Mouse (Mus musculus): ENCODE measurements around the gene Ldlr. TPM values are rescaled to one million over a fixed set of nuclear protein-coding genes. Genes with fewer than 3 reads are reported as not detected.
"Not testable (repeated sequence)": the region's sequence is repeated elsewhere in the genome, so short reads cannot be mapped to it uniquely, and the experiment has no call there.

Gene Ldlr
- polyA plus RNA-seq, 1 experiment from 2014 or later, result 14.7 TPM

GRCm38 (mm10) chr9:21791861-21792260, 68.6 kb downstream of the Ldlr start:
- Histone ChIP-seq H3K27ac (replicated peaks; ENCODE audit: low read depth, low read length) (no peak overlapping the region), H3K4me2 (ENCODE audit: low read depth, low read length) (no peak overlapping the region), H3K4me3 (ENCODE audit: low read depth, low read length) (no peak overlapping the region), H3K9ac (replicated peaks; ENCODE audit: low read length) (no peak overlapping the region), H3K4me1 (ENCODE audit: control insufficient read depth, insufficient read depth, low read length) (peaks cover 10% of the 10 kb centered on the region), H3K36me3 (replicated peaks; ENCODE audit: control insufficient read depth, insufficient read depth, low read depth, low read length) (peaks cover 12% of the 10 kb centered on the region), H3K27me3 (ENCODE audit: control insufficient read depth, insufficient read depth, low read length) (no peaks in the 10 kb centered on the region), H3K9me3 (replicated peaks; ENCODE audit: control insufficient read depth, low read length) (no peaks in the 10 kb centered on the region)
- DNase-seq (ENCODE audit: low spot score) (no peak), ATAC-seq (replicated peaks; ENCODE audit: insufficient number of reproducible peaks, low FRiP score, low TSS enrichment, low read depth) (no peak)
- WGBS, result 90% methylated on average over 8 of the region's 8 CpGs

- Histone ChIP-seq H3K36me3 (replicated peaks; ENCODE audit: control insufficient read depth, insufficient read depth, low read depth, low read length) (peaks cover 12% of the 10 kb centered on the region), H3K27me3 (ENCODE audit: control insufficient read depth, insufficient read depth, low read length) (no peaks in the 10 kb centered on the region), H3K4me1 (ENCODE audit: control insufficient read depth, insufficient read depth, low read length) (peaks cover 12% of the 10 kb centered on the region), H3K4me3 (ENCODE audit: low read depth, low read length) (no peak overlapping the region), H3K27ac (replicated peaks; ENCODE audit: low read depth, low read length) (no peak overlapping the region), H3K9me3 (replicated peaks; ENCODE audit: control insufficient read depth, low read length) (no peaks in the 10 kb centered on the region), H3K4me2 (ENCODE audit: low read depth, low read length) (no peak overlapping the region), H3K9ac (replicated peaks; ENCODE audit: low read length) (no peak overlapping the region)
- DNase-seq (ENCODE audit: low spot score) (no peak), ATAC-seq (replicated peaks; ENCODE audit: insufficient number of reproducible peaks, low FRiP score, low TSS enrichment, low read depth) (no peak)
- WGBS, result 88% methylated on average over 8 of the region's 8 CpGs
These were observed 69.4 kb downstream of the Ldlr start for GRCm38 (mm10) chr9:21792644-21793043.

- H3K4me2 ChIP-seq (ENCODE audit: low read depth, low read length); H3K27me3 ChIP-seq (ENCODE audit: control insufficient read depth, insufficient read depth, low read length); H3K4me3 ChIP-seq (ENCODE audit: low read depth, low read length); ATAC-seq (replicated peaks; ENCODE audit: insufficient number of reproducible peaks, low FRiP score, low TSS enrichment, low read depth); DNase-seq (ENCODE audit: low spot score); H3K9ac ChIP-seq (replicated peaks; ENCODE audit: low read length); H3K27ac ChIP-seq (replicated peaks; ENCODE audit: low read depth, low read length); H3K9me3 ChIP-seq (replicated peaks; ENCODE audit: control insufficient read depth, low read length): not testable (repeated sequence)
- 96% methylated on average over 6 of the region's 6 CpGs for WGBS
- Histone ChIP-seq H3K36me3 (replicated peaks; ENCODE audit: control insufficient read depth, insufficient read depth, low read depth, low read length) (peaks cover 12% of the 10 kb centered on the region), H3K4me1 (ENCODE audit: control insufficient read depth, insufficient read depth, low read length) (peaks cover 12% of the 10 kb centered on the region)
These were observed 70.2 kb downstream of the Ldlr start for GRCm38 (mm10) chr9:21793507-21793906.

- Histone ChIP-seq H3K27ac (replicated peaks; ENCODE audit: low read depth, low read length) (no peak overlapping the region), H3K4me3 (ENCODE audit: low read depth, low read length) (no peak overlapping the region), H3K36me3 (replicated peaks; ENCODE audit: control insufficient read depth, insufficient read depth, low read depth, low read length) (peaks cover 12% of the 10 kb centered on the region), H3K27me3 (ENCODE audit: control insufficient read depth, insufficient read depth, low read length) (no peaks in the 10 kb centered on the region), H3K4me2 (ENCODE audit: low read depth, low read length) (no peak overlapping the region), H3K9me3 (replicated peaks; ENCODE audit: control insufficient read depth, low read length) (no peaks in the 10 kb centered on the region), H3K4me1 (ENCODE audit: control insufficient read depth, insufficient read depth, low read length) (peaks cover 12% of the 10 kb centered on the region), H3K9ac (replicated peaks; ENCODE audit: low read length) (no peak overlapping the region)
- DNase-seq (ENCODE audit: low spot score) (no peak), ATAC-seq (replicated peaks; ENCODE audit: insufficient number of reproducible peaks, low FRiP score, low TSS enrichment, low read depth) (no peak)
- 93% methylated on average over 18 of the region's 18 CpGs for WGBS
These were observed 71.1 kb downstream of the Ldlr start for GRCm38 (mm10) chr9:21794344-21794834.

- no peak overlapping the region for H3K4me2 ChIP-seq (ENCODE audit: low read depth, low read length)
- no peak overlapping the region for H3K9ac ChIP-seq (replicated peaks; ENCODE audit: low read length)
- H3K27me3 ChIP-seq (ENCODE audit: control insufficient read depth, insufficient read depth, low read length), result no peaks in the 10 kb centered on the region
- no peak overlapping the region for H3K4me3 ChIP-seq (ENCODE audit: low read depth, low read length)
- no peak for ATAC-seq (replicated peaks; ENCODE audit: insufficient number of reproducible peaks, low FRiP score, low TSS enrichment, low read depth)
- WGBS, result 92% methylated on average over 25 of the region's 25 CpGs
- H3K27ac ChIP-seq (replicated peaks; ENCODE audit: low read depth, low read length), result no peak overlapping the region
- no peak for DNase-seq (ENCODE audit: low spot score)
- peaks cover 12% of the 10 kb centered on the region for H3K4me1 ChIP-seq (ENCODE audit: control insufficient read depth, insufficient read depth, low read length)
- H3K36me3 ChIP-seq (replicated peaks; ENCODE audit: control insufficient read depth, insufficient read depth, low read depth, low read length), result peaks cover 12% of the 10 kb centered on the region
- no peaks in the 10 kb centered on the region for H3K9me3 ChIP-seq (replicated peaks; ENCODE audit: control insufficient read depth, low read length)
These were observed 71.6 kb downstream of the Ldlr start for GRCm38 (mm10) chr9:21794925-21795324.

GRCm38 (mm10) chr9:21795579-21795978, 72.3 kb downstream of the Ldlr start:
- DNase-seq (ENCODE audit: low spot score), result no peak
- Histone ChIP-seq H3K36me3 (replicated peaks; ENCODE audit: control insufficient read depth, insufficient read depth, low read depth, low read length) (peaks cover 12% of the 10 kb centered on the region), H3K4me3 (ENCODE audit: low read depth, low read length) (peak overlapping the region; percentile 14; the same call in 1 of the 2 replicates), H3K27ac (replicated peaks; ENCODE audit: low read depth, low read length) (no peak overlapping the region; the same call in 1 of the 2 replicates), H3K27me3 (ENCODE audit: control insufficient read depth, insufficient read depth, low read length) (no peaks in the 10 kb centered on the region), H3K4me2 (ENCODE audit: low read depth, low read length) (peak overlapping the region; percentile 75; the same call in 1 of the 2 replicates), H3K4me1 (ENCODE audit: control insufficient read depth, insufficient read depth, low read length) (peaks cover 12% of the 10 kb centered on the region), H3K9ac (replicated peaks; ENCODE audit: low read length) (peak overlapping the region; percentile 39), H3K9me3 (replicated peaks; ENCODE audit: control insufficient read depth, low read length) (no peaks in the 10 kb centered on the region)
- WGBS, result 68% methylated on average over 5 of the region's 5 CpGs
- no peak for ATAC-seq (replicated peaks; ENCODE audit: insufficient number of reproducible peaks, low FRiP score, low TSS enrichment, low read depth)

- peak overlapping the region; percentile 75 for H3K4me2 ChIP-seq (ENCODE audit: low read depth, low read length)
- WGBS, result 30% methylated on average over 3 of the region's 3 CpGs
- DNase-seq (ENCODE audit: low spot score), result peak; percentile 30
- H3K9ac ChIP-seq (replicated peaks; ENCODE audit: low read length), result peak overlapping the region; percentile 39
- H3K4me1 ChIP-seq (ENCODE audit: control insufficient read depth, insufficient read depth, low read length), result peaks cover 12% of the 10 kb centered on the region
- H3K9me3 ChIP-seq (replicated peaks; ENCODE audit: control insufficient read depth, low read length), result no peaks in the 10 kb centered on the region
- no peaks in the 10 kb centered on the region for H3K27me3 ChIP-seq (ENCODE audit: control insufficient read depth, insufficient read depth, low read length)
- H3K36me3 ChIP-seq (replicated peaks; ENCODE audit: control insufficient read depth, insufficient read depth, low read depth, low read length), result peaks cover 12% of the 10 kb centered on the region
- no peak for ATAC-seq (replicated peaks; ENCODE audit: insufficient number of reproducible peaks, low FRiP score, low TSS enrichment, low read depth)
- peak overlapping the region; percentile 14; the same call in 1 of the 2 replicates for H3K4me3 ChIP-seq (ENCODE audit: low read depth, low read length)
- H3K27ac ChIP-seq (replicated peaks; ENCODE audit: low read depth, low read length), result peak overlapping the region; percentile 29
These were observed 73.0 kb downstream of the Ldlr start for GRCm38 (mm10) chr9:21796259-21796658.

GRCm38 (mm10) chr9:21796919-21797318, 73.6 kb downstream of the Ldlr start:
- Histone ChIP-seq H3K36me3 (replicated peaks; ENCODE audit: control insufficient read depth, insufficient read depth, low read depth, low read length) (peaks cover 12% of the 10 kb centered on the region), H3K9me3 (replicated peaks; ENCODE audit: control insufficient read depth, low read length) (no peaks in the 10 kb centered on the region), H3K27ac (replicated peaks; ENCODE audit: low read depth, low read length) (peak overlapping the region; percentile 62), H3K27me3 (ENCODE audit: control insufficient read depth, insufficient read depth, low read length) (no peaks in the 10 kb centered on the region), H3K4me2 (ENCODE audit: low read depth, low read length) (peak overlapping the region; percentile 75), H3K9ac (replicated peaks; ENCODE audit: low read length) (no peak overlapping the region; the same call in 1 of the 2 replicates), H3K4me1 (ENCODE audit: control insufficient read depth, insufficient read depth, low read length) (peaks cover 12% of the 10 kb centered on the region), H3K4me3 (ENCODE audit: low read depth, low read length) (peak overlapping the region; percentile 81)
- DNase-seq (ENCODE audit: low spot score) (no peak), ATAC-seq (replicated peaks; ENCODE audit: insufficient number of reproducible peaks, low FRiP score, low TSS enrichment, low read depth) (no peak)
- 48% methylated on average over 3 of the region's 3 CpGs for WGBS

All from embryonic facial prominence, embryonic 11.5 days (tissue).